Mouse (Mus musculus): ENCODE results near the gene Depdc1b.

DNA sequence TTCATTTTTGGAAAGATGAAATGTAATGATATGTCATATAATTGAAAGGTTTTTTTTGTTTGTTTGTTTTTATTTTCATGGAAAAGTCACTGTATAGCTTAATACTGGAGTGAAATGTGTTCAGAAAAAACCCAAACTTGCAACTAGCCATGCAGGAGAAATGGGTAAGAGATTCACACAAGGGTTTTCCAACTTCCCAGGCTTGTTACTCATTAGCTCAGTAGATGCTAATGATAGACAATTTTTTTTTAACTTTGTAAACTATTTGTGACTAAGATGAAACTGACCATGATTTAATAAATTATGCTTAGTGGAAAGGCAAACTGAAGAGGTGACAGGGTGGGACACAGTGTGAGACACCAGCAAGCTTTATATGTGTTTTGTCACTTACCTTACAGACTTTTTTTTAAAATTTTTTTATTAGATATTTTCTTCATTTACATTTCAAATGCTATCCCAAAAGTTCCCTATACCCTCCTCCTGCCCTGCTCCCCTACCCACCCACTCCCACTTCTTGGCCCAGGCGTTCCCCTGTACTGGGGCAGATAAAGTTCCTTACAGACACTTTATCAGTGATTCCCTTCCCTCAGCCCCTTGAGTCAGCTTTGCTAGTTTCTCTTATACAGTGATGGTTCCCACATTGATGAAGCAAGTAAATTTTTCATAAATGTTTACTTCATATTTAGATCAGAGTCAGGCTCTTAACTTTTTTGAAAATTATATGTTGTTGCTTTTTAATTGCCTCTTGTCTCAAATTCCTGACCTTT, 102.8 kb downstream of the Depdc1b start:
- TF ChIP-seq CTCF (IDR thresholded peaks at IDR 0.05; ENCODE audit: low read depth) (no peak), EP300 (IDR thresholded peaks at IDR 0.05; ENCODE audit: low read depth) (no peak)

All from heart, postnatal 0 days (tissue).